In genomic region chrX:8175169-8175503, GRCm38 (mm10) we compare ENCODE assay signal across 1 mouse cellular context.
TF ChIP-seq lines count a peak whose summit lies in the region.

No protein-coding gene starts in this region.

TF ChIP-seq in CH12.LX, 34 proteins besides CTCF, POLR2A, EP300 and RAD21 (continued from another document):
- TF ChIP-seq MXI1 (IDR thresholded peaks at IDR 0.05; ENCODE audit: low read depth, low read length) (0 out of 2 replicates have a peak, but pooled peaks have one; percentile 36), NELFE (IDR thresholded peaks at IDR 0.05; ENCODE audit: low read depth, low read length) (no peak)
